Mouse (Mus musculus) E14TG2a.4 (cell line): ENCODE data around the gene Nkx6-1.

Source experiments
- CTCF ChIP-seq: conservative IDR thresholded peaks from 2 replicates; pipeline ENCODE4 v1.5.1; 2014; ENCODE audit warnings: low read length
- NANOG ChIP-seq: IDR thresholded peaks from 2 replicates; pipeline ENCODE4 v1.6.1; 2014; ENCODE audit warnings: borderline replicate concordance, low read length, mixed read lengths
- POU5F1 ChIP-seq: IDR thresholded peaks from 2 replicates; pipeline ENCODE4 v1.6.1; 2014; ENCODE audit warnings: low read length, borderline replicate concordance

- TF ChIP-seq POU5F1 (no peak), CTCF (no peak), NANOG (no peak)
These were observed 17.7 kb downstream of the Nkx6-1 start for GRCm38 (mm10) chr5:101646961-101647575.
